Mouse (Mus musculus) retina, embryonic 14.5 days (tissue): Measurements from ENCODE around the gene DXBay18.
"Not testable (repeated sequence)": the region's sequence is repeated elsewhere in the genome, so short reads cannot be mapped to it uniquely, and the experiment has no call there.

ENCODE experiments used
- DNase-seq: peaks from one replicate; pipeline ENCODE4 v3.0.0-alpha.2; 2015; ENCODE audit warnings: low spot score

Gene DXBay18

DNA sequence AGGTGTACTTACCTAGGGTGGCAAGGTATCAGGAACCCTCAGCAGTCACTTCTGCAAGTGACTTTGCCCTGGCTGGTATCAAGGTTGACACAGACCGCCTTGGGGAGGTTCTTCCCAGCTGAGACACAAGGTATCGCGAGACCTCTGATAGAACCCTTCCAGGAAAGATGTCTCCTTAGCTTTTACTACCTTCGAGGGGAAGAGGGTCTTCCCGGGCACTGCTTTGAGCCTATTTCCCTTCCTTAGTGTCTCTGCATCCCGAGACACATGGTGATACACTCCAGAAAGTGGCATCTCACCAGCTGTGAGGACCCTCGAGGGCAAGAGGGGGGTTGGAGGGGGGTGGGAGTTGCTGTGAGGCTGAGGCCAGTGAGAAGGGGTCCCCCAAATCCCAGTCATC is at the start of gene DXBay18:
Gene DXBay18, minus strand, starts transcription at position 101 of the 400 bp plus-strand sequence.
- DNase-seq, result not testable (repeated sequence)

DNA sequence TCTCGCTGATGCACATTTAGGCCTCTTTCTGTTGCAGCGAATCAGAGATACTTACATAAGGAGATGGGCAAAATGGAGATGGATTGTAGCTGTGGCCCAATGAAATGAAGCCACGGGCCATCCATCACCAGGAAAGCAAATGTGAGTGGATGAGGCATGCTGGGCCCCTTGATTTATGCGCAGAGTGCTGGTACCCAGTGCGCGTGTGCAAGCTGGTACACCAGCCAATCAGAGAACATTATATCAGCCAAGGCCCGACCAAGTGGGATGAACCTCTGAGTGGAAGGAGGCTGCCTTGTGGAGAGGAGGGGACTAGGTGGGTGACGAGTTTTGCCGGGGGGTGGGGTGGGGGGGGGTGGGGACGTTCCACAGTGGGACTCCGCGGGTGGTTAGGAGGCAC is 42.7 kb upstream of the DXBay18 start, which contains the start of gene Xlr3b:
Gene Xlr3b, plus strand, starts transcription at position 274 of the 400 bp plus-strand sequence.
- DNase-seq, result not testable (repeated sequence)

DNA sequence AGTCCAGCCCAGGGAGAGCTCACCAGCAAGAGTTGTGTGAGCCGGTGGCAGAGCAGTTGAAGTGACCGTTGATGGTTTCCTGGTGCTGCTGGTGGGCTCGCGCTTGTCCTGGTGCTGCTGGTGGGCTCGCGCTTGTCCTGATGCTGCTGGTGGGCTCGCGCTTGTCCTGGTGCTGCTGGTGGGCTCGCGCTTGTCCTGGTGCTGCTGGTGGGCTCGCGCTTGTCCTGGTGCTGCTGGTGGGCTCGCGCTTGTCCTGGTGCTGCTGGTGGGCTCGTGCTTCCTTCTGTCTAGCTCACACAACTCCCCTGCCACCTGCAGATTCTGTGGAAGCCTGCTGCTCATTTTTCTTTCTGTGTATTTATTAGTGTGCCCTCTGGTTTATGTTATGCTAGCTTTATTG is 27.6 kb upstream of the DXBay18 start, which contains the start of gene Spin2d:
Gene Spin2d, minus strand, starts transcription at position 101 of the 400 bp plus-strand sequence.
- DNase-seq, result not testable (repeated sequence)

DNA sequence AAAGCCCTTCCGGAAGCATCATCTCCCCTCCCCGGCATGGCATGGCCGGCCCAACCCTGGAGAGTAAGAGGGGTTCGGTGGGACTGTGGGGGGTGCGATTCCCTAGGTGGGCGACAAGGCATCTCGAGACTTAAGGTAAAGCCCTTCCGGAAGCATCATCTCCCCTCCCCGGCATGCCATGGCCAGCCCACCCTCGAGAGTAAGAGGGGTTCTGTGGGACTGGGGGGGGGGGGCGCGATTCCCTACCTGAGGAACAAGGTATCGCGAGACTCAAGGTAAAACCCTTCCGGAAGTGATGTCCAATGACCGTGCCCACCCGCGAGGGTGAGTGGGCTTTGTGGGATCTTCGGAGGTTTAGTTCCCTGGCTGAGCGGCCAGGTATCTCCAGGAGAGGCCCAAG is 754 bp downstream of the DXBay18 start, which contains the start of gene Xlr5b:
Gene Xlr5b, plus strand, starts transcription at position 301 of the 400 bp plus-strand sequence.
- DNase-seq, result not testable (repeated sequence)

DNA sequence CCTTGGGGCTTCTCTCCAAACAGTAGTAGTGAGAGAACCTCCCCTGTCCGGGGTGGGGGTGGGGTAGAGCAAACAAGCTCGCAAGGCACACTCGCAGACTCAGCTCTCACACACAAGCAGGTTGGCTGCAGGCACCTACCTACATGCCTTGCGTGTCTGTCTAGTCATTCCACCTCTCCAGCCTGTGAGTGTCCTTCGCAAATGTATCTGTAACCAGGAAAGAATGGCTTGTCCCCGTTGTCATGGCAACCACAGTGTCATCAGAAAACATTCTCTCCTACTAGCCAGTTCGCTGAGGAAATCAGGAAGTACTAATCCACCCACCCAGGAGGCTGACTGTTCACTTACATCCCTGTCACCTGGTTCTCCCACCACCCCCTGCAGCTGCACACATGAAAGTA is 6.0 kb downstream of the DXBay18 start:
- DNase-seq, result not testable (repeated sequence)

DNA sequence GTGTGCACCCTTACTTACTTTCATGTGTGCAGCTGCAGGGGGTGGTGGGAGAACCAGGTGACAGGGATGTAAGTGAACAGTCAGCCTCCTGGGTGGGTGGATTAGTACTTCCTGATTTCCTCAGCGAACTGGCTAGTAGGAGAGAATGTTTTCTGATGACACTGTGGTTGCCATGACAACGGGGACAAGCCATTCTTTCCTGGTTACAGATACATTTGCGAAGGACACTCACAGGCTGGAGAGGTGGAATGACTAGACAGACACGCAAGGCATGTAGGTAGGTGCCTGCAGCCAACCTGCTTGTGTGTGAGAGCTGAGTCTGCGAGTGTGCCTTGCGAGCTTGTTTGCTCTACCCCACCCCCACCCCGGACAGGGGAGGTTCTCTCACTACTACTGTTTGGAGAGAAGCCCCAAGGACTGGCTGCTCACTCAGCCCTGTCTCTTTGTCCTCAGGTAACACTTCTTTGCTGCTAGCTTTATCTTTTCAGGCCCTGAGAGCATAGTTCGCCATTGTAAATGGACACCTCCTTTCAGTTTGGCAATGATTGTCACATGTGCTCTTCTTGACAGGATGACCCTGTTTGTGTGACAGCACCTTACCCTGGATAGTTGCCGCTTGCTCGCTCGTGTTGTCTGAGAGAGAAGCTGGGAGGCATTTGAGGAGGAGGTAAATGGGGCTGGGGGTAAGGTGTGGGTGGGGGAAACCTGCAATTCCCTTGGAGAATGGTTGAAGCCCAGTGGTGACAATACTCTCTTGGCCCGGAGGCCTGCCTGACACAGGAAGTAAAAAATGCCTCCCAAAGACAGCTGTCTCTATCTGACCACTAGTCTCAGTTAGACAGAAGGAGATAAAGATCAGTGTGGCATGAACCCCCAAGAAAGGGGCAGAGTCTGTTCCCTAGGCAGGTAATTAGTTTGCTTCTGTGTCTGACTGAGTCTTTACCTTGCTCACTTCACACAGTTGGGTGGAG is 26.1 kb downstream of the DXBay18 start:
- DNase-seq, result not testable (repeated sequence)

DNA sequence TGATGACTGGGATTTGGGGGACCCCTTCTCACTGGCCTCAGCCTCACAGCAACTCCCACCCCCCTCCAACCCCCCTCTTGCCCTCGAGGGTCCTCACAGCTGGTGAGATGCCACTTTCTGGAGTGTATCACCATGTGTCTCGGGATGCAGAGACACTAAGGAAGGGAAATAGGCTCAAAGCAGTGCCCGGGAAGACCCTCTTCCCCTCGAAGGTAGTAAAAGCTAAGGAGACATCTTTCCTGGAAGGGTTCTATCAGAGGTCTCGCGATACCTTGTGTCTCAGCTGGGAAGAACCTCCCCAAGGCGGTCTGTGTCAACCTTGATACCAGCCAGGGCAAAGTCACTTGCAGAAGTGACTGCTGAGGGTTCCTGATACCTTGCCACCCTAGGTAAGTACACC is 32.5 kb downstream of the DXBay18 start, which contains the start of gene Gm14685:
Gene Gm14685, plus strand, starts transcription at position 301 of the 400 bp plus-strand sequence.
- not testable (repeated sequence) for DNase-seq

DNA sequence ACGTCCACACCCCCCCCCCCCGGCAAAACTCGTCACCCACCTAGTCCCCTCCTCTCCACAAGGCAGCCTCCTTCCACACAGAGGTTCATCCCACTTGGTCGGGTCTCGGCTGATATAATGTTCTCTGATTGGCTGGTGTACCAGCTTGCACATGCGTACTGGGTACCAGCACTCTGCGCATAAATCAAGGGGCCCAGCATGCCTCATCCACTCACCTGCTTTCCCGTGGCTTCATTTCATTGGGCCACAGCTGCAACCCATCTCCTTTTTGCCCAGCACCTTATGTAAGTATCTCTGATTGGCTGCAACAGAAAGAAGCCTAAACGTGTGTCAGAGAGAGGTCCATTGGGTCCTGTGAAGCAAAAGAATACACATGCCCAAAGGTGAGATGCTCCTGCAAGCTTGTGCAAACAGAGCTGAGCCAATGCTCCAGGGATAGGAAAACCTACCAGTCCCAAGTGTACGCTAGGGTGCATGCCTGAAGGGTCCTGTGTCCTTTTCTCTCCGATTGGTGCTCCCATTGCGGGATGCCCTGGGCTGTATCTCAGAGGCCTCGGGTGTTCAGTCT is 52.2 kb downstream of the DXBay18 start, which contains the start of gene Xlr3a:
Gene Xlr3a, minus strand, starts transcription at position 155 of the 568 bp plus-strand sequence.
- DNase-seq, result not testable (repeated sequence)
